Mouse (Mus musculus) left cerebral cortex, postnatal 36 days (tissue): ENCODE data around the gene Fbxo30. TPM values are rescaled to one million over a fixed set of nuclear protein-coding genes. Genes with fewer than 3 reads are reported as not detected.
A peak's percentile ranks its signal among the peaks of the same experiment; 100 is the strongest.
"Not testable (repeated sequence)": the region's sequence is repeated elsewhere in the genome, so short reads cannot be mapped to it uniquely, and the experiment has no call there.

Experiments
- DNase-seq, 2 experiments: peaks; one replicate each; pipeline ENCODE4 v3.0.0; 2021 to 2022; ENCODE audit warnings: low spot score in 2 of 2, mixed read lengths in 1 of 2
- intact Hi-C: fragments of 180-260 bp; cut with DNase I; formaldehyde crosslinking; loops from one replicate; pipeline ENCODE4 v1.15.1; 2025
- total RNA-seq, 2 experiments: library from RNA; stranded (reverse); gene quantifications; 2 replicates each; pipeline ENCODE4 v1.2.3; 2021

Fbxo30 gene
- total RNA-seq, 2 experiments from 2014 or later = 9.1 to 10.8 TPM

DNA sequence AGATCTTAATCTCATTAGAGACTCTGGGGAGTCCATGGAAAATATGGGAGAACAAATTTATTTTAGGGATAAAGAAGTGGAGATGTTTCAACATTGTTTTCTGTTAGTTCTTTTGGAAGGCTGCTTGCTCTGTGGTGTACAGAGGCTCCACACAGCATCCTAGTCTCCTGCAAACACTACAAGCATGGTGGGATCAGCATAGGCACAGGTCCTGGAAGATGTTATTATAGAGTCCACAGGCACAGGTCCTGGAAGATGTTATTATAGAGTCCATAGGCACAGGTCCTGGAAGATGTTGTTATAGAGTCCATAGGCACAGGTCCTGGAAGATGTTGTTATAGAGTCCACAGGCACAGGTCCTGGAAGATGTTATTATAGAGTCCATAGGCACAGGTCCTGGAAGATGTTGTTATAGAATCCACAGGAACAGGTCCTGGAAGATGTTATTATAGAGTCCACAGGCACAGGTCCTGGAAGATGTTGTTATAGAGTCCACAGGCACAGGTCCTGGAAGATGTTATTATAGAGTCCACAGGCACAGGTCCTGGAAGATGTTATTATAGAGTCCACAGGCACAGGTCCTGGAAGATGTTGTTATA lies 36.8 kb downstream of the Fbxo30 start:
- DNase-seq, intact Hi-C loops: not testable (repeated sequence)

DNA sequence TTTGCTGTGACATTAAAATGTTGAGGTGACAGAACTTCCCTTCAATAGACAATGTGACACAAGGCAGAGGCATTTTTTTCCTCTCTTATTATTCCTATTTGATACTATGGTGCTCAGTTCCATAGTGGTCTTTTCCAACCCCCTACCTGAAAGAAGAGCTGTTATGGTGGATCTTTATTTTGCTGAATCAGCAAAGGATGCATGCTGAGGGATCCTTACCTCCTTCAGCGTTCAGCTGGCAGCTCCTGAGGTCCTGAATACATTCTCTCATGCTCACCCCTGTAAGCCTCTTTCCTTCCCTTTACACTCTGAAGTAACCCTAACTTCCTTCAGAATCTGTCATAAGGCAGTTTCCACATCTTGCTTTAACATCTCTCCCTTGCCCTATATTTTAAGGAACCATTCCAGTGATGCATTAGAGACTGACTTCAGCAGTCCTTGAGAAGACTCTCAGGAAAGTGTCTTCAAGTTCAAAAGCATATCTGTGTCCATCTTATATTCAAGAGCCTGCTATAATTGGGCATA lies 38.4 kb downstream of the Fbxo30 start:
- intact Hi-C loops = no loop called here
- no peak for DNase-seq

DNA sequence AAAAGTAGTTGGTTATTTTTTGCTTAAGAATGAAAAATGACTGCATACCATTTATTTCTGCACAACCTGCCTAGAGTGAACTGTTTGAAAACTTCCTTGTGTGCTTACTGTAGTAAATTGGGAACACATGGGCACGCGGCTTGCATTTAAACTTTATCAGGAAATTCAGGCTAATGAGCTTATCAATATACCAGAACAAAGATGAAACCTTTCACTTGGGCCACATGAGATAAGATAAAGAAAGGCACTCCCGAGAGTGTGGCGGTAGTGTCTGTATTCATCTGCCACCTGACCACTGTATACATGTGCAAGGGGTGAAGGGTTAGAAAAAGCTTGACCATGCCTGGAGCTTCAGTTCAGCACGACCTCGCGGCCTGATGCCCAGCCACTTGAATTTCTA lies 41.2 kb downstream of the Fbxo30 start:
- intact Hi-C loops = no loop called here
- DNase-seq = no peak

DNA sequence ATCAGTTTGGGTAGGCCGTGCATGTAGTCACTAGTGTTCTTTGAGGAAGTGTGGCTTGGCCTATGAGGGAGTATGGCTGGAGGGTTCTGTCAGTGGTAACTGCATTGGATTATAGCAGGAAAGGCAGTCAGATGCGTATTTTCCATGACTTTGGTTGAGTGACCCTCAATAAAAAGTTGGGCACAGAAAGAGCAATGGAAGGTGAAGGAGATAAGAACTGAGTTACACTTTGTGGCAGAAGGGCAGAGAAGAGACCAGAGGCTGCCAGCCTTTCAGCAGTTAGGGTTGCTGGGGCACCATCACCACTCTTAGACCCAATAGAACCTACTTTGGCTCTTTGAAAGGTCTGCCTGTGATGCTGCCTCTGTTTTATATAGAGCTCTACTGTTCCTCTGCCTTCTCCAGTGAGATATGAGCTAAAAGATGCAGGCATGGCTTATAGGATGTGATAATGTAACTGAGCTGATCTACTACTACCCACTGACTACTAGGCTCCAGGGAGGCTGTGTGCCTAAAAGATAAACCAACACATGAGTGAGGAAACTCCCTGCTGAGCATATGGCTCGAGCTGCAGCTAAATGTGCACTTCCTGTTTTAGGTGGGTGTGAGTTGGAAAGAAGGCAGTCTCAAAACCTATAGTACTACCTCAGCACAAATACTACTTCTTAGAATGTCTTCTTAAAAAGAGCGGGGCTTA lies 42.2 kb downstream of the Fbxo30 start:
- intact Hi-C loops = no loop called here
- DNase-seq = peak; percentile 21 to 45

DNA sequence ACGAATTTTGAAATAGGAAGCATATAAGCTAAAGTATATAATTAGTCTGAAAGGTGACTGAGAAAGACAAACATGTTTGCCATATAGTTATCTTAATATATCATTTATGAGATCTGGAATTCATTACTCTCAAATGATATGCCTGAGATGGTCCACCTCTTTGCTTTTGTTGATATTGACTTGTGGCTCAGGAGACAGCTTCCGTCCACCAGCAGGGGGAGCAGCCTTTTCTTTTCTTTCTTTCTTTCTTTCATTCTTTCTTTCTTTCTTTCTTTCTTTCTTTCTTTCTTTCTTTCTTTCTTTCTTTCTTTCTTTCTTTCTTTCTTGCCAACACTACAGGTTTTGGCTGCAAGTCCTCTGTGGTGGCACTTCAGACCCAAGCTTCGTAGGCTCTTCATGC lies 45.4 kb downstream of the Fbxo30 start:
- intact Hi-C loops = no loop called here

DNA sequence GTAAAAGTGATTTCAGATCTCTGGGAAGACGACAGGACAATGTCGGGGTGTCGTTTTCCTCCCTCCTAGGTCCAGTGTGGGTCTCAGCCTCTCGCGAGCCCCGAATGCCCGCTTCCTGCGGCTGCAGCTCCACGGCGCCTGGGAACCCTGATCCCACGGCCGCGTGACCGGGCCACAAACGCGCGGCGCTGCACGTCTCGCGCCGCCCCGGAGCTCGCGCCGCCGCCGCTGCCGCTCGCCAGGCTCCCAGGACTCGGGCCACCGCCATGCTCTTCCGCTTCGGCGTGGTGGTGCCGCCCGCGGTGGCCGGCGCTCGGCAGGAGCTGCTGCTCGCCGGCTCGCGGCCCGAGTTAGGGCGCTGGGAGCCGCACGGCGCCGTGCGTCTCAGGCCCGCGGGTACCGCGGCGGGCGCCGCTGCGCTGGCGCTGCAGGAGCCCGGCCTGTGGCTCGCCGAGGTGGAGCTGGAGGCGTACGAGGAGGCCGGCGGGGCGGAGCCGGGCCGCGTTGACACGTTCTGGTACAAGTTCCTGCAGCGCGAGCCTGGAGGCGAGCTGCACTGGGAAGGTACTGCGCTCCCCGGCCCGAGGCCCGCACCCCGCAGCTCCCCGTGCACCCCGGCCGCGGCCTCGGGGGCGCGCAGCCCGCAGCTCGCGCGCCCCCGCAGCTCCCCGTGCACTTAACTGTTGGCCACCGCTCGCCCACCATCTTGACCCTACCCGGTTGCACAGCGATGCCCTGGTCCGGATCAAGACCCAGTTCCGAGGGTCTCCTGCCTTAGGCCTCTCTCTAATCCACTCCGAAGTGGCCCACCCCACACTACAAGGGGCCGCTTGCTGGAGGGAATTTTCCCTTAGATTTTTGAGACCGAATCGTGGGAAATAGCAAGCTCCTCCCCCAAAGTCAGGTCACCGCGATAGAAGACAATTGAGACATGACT lies 62.3 kb downstream of the Fbxo30 start, which contains the start of gene Epm2a:
Gene Epm2a (plus strand): TSS at position 200 of the 937 bp plus-strand sequence.
- intact Hi-C loops = loop anchor here (2.0 to 10.0 kb wide), 2 partner anchors 63 to 139 kb away; partner anchors contain the start of gene Fbxo30
- peak; percentile 79 to 84 for DNase-seq

More for the DNA sequence above, 45.4 kb downstream of the Fbxo30 start:
- DNase-seq = no peak

DNA sequence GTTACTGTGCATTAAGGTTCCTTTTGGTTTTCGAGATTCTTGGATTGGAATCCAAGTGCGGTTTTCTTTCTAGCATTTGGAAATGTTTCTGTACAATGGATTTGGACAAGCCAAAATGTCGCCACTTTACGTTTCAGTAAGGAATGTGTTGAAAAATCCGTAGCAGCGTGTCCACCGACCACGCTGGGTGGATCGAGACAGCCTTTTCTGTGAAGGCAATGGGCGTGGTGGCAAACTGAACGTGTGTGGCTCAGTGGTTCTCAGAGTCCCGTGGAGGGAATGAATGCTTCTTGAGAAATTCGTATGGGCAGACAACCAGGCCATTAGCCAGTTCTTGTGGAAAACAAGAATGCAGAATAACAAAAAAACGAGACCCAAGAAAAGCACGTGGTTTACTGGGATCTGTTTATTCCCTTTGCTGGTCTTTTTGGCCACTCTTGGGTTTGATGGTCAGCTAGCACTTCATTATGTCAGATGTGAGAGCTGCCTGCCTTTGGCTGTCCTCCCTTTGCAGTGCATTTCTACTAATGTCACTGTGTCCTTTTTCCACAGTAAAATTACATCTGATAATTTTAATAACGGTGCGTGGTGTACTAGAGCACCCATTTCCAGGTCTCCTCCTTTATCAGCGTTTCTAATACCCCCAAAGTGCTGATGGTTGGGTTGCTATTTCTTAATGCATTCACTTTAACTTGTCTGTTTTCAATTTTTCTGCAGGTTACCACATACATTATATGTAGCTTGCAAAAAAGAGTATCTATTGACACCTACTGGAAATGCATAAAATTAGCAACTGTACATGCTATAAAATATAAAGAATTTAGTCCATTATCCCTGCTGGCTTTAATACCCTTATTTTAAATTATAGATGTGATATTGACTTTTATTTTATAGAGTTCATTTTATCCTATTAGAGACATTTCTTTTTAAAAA lies 63.7 kb downstream of the Fbxo30 start:
- intact Hi-C loops = loop anchor here (10.0 kb wide), 1 partner anchor 140 kb away; no protein-coding TSS in a partner anchor
- no peak for DNase-seq

Other genes starting within 250 kb of the Fbxo30 start
- 10 to 100 TPM; 39.5 to 50.2 TPM for gene Grm1, start 199.0 kb upstream of the Fbxo30 start, total RNA-seq
- gene Shprh, start 131.9 kb upstream of the Fbxo30 start, total RNA-seq = 10 to 100 TPM; 41.3 to 46.8 TPM
- 10 to 100 TPM; 30.4 to 36.5 TPM for gene Epm2a, start 62.1 kb downstream of the Fbxo30 start, total RNA-seq